Mouse (Mus musculus): ENCODE data around the gene Ppara.

DNA sequence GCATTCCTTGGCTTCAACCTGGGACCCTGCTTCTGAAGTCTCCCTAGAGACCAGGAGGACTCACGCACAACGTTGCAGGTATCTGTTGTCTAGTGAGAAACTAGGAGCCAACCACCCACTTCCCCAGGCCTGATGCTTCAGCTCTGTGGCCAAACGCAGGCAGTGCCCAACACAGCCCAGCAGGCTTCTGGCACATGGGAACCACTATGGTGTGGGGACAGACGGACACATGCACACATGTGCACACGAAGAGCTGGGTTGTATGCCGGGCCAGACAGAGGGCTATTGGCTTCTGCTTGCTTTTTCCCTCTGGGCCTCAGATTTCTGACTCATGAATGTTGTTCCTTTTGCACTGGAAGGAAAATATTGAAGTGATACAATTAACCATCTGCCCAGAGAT is 44.7 kb upstream of the Ppara start:
- TF ChIP-seq EP300 (IDR thresholded peaks at IDR 0.05; ENCODE audit: low read depth in 1 of 2, low read length in 2 of 2) (no peak), POLR2A (IDR thresholded peaks at IDR 0.05; ENCODE audit: control insufficient read depth in 1 of 2, insufficient read depth in 1 of 2, low read depth in 1 of 2, low read length in 2 of 2, poor library complexity in 1 of 2) (no peak), CTCF (IDR thresholded peaks at IDR 0.05 in 2 of 3, conservative IDR thresholded peaks at IDR 0.05 in 1 of 3; ENCODE audit: control insufficient read depth in 1 of 3, insufficient read depth in 1 of 3, low read depth in 2 of 3, low read length in 3 of 3, poor library complexity in 1 of 3, severe bottlenecking in 1 of 3) (no peak), MAX (IDR thresholded peaks at IDR 0.05; ENCODE audit: low read length) (no peak), HCFC1 (IDR thresholded peaks at IDR 0.05; ENCODE audit: low read depth, low read length) (no peak), SIN3A (IDR thresholded peaks at IDR 0.05; ENCODE audit: low read length) (no peak), ELF1 (IDR thresholded peaks at IDR 0.05; ENCODE audit: low read depth, low read length) (no peak), E2F4 (IDR thresholded peaks at IDR 0.05; ENCODE audit: borderline replicate concordance, low read depth, low read length) (no peak), ZKSCAN1 (IDR thresholded peaks at IDR 0.05; ENCODE audit: low read depth, low read length) (no peak), USF1 (IDR thresholded peaks at IDR 0.05; ENCODE audit: low read depth, low read length) (no peak), RCOR1 (IDR thresholded peaks at IDR 0.05; ENCODE audit: low read depth, low read length) (no peak), TCF12 (IDR thresholded peaks at IDR 0.05; ENCODE audit: low read depth, low read length) (no peak), MEF2A (IDR thresholded peaks at IDR 0.05; ENCODE audit: extremely low read depth, insufficient replicate concordance, low read depth, low read length, poor library complexity, severe bottlenecking) (no peak), MYC (IDR thresholded peaks at IDR 0.05; ENCODE audit: low read depth, low read length) (no peak)

Data from MEL (cell line).